Mouse (Mus musculus): ENCODE data around the gene Bsx. TPM values are rescaled to one million over a fixed set of nuclear protein-coding genes. Genes with fewer than 3 reads are reported as not detected.

The Bsx gene
- total RNA-seq (2023; ENCODE audit: inconsistent age) = not detected in 4 replicates

DNA sequence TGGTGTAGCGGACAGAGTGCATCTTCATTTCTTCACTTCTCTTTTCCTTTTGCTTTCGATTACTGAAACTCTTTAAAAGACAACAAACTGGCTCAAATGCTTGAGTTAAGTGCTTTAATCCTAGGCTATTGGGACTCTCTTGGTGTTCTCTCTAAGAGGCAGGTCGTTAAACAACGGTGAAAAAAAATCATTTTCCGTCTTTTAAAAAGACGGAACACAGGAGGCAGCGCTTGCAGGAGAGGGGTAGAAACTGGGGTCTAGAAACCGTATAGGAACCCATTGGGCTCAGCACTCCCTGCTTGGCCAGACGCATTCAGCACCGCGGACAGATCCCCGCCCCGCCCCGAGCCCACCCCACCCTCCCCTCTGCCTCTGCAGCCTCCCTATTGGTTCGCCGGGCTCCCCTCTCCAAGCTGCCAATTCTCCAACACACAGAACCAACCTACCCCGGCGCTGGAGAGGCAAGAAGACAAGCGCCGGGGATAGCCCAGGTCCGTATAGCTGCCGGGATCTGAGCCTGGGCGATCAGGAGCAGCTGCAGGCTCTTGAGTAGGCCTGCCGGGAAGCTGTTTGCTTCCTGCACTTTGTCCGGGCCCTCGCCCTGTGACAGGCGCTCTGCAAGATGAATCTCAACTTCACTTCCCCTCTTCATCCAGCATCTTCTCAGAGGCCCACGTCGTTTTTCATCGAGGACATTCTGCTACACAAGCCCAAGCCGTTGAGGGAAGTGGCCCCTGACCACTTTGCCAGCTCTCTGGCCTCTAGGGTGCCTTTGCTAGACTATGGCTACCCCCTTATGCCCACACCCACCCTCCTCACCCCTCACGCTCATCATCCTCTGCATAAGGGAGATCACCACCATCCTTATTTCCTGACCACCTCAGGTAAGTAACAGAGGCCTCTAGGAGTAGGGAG lies at the start of gene Bsx:
Gene Bsx, plus strand, starts transcription at position 572 of the 915 bp plus-strand sequence.

Other genes starting within 250 kb of the Bsx start
- gene Gm21915, start 203.5 kb upstream of the Bsx start, total RNA-seq (2023; ENCODE audit: inconsistent age) = not detected in 4 replicates
- gene Clmp, start 188.2 kb upstream of the Bsx start, total RNA-seq (2023; ENCODE audit: inconsistent age) = 0.16 TPM in 1 of 4 replicates, not detected in the others
- 1,289 to 1,540 TPM (median 1,353 TPM) in 4 replicates for gene Hspa8, start 73.1 kb upstream of the Bsx start, total RNA-seq (2023; ENCODE audit: inconsistent age)
- 0.39 to 1.4 TPM (median 0.64 TPM) in 4 replicates for gene Jhy, start 90.0 kb downstream of the Bsx start, total RNA-seq (2023; ENCODE audit: inconsistent age)
- gene Crtam, start 130.5 kb downstream of the Bsx start, total RNA-seq (2023; ENCODE audit: inconsistent age) = 0.26 to 0.93 TPM (median 0.53 TPM) in 4 replicates

Data from B cell, adult (primary cell).